Mouse (Mus musculus): ENCODE results near the gene Fam57b. TPM values are rescaled to one million over a fixed set of nuclear protein-coding genes. Genes with fewer than 3 reads are reported as not detected.
A peak's percentile ranks its signal among the peaks of the same experiment; 100 is the strongest.

The Fam57b gene
- polyA plus RNA-seq, 1 experiment from 2014 or later: 52.8 TPM

DNA sequence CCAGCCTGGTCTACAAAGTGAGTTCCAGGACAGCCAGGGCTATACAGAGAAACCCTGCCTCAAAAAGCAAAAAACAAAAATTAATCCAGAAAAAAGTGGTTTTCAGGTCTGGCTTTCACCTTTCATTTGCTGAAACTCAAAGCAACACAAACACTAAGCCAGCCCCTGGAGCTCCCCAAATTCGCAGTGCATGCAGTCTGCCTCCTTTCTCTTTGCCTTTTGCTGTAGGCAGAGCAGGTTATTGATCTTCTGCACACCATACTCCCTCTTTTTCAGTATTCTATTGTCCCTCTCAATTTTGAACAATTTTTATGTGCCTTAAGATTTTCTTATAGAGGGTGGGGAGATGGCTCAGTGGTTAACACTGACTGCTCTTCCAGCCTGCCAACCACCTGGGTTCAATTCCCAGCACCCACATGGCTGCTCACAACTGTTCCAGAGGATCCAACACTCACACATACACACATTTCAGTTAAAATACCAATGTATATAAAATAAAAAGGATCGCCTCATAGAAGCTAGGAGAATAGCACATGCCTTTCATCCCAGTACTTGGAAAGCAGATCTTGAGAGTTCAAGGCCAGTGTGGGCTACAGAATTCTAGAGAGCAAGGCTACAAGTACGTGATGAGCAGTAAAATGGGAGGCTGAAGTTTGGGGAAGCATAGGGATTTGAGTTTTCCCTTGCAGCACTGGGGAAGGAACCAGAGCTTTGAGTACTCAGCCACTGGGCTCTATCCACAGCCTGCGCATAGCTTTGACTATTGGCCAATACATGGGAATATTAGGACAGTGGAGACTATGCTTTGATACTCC is 3.8 kb upstream of the Fam57b start:
- H3K4me3 ChIP-seq (ENCODE audit: low read length): no peak overlapping the region
- no peak for ATAC-seq
- no peak overlapping the region for H3K27ac ChIP-seq (ENCODE audit: low read depth, low read length)
- no peaks in the 10 kb centered on the region for H3K9me3 ChIP-seq (ENCODE audit: control insufficient read depth, low read length)
- H3K4me1 ChIP-seq (ENCODE audit: control insufficient read depth, insufficient read depth, low read depth, low read length): peaks cover 43% of the 10 kb centered on the region
- H3K9ac ChIP-seq (ENCODE audit: low read depth, low read length): no peak overlapping the region
- no peaks in the 10 kb centered on the region for H3K27me3 ChIP-seq (replicated peaks; ENCODE audit: control insufficient read depth, insufficient read depth, low read length)
- WGBS: 70% methylated on average over 4 of the region's 4 CpGs
- peaks cover 23% of the 10 kb centered on the region for H3K36me3 ChIP-seq (ENCODE audit: control insufficient read depth, insufficient read depth, low read length)
- H3K4me2 ChIP-seq (ENCODE audit: low read length): no peak overlapping the region

DNA sequence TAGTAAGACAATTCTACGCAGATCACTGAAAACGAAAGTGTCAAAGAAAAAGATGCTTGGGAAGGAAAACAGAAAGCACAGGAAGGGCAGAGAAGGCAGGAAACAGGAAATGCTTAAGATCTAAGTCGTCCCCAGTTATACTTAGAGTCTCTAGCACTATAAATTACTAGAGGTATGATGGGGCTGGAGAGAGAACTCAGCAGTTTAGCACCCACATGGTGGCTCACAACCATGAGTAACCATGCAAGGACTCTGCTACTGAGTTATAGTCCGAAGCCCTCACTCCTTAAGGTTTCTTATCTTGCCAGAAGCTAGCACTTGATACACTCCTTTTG is 3.2 kb upstream of the Fam57b start:
- ATAC-seq: no peak
- peaks cover 43% of the 10 kb centered on the region for H3K4me1 ChIP-seq (ENCODE audit: control insufficient read depth, insufficient read depth, low read depth, low read length)

DNA sequence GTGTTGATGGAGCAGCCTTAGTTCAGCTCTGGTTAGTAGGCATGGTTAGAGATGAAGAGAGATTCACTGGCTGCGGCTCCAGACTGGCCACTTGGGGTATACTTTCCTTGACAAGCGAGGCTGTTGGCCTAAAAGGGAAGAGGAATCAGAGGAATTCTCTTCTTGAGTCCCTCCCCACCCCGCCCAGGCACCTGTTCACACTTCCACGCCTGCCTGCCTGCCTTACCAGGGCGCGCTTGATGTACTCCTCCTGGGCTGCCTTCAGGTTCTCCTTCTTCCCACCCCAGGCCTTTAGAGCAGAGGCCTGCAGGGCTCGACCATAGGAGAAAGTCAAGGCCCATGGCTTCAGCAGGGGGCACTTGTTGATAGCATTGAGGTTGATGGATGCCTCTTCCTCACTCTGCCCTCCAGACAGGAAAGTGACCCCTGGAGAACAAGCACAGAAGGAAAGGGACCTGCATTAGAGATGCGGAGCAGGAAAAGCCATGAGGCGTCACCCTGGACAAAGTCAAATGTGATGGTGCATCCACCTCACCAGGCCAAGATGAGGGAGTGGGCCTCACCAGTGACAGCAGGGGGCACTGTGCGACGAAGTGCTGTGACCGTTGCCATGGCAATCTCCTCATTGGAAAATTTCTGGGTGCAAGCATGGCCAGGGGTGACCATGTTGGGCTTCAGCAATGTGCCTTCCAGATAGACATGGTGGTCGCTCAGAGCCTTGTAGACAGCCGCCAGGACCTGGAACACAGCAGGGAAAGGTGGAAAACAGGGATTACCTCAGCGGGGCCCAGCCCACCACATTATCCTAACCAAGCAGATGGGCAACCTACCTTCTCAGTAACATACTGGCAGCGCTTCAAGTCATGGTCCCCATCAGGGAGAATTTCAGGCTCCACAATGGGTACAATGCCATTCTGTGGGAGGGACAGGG is 1.8 kb upstream of the Fam57b start:
- H3K9me3 ChIP-seq (ENCODE audit: control insufficient read depth, low read length): no peaks in the 10 kb centered on the region
- 77% methylated on average over 16 of the region's 16 CpGs for WGBS
- no peak overlapping the region for H3K9ac ChIP-seq (ENCODE audit: low read depth, low read length)
- H3K4me2 ChIP-seq (ENCODE audit: low read length): no peak overlapping the region
- no peak overlapping the region for H3K27ac ChIP-seq (ENCODE audit: low read depth, low read length)
- H3K4me1 ChIP-seq (ENCODE audit: control insufficient read depth, insufficient read depth, low read depth, low read length): peaks cover 48% of the 10 kb centered on the region
- no peak overlapping the region for H3K4me3 ChIP-seq (ENCODE audit: low read length)
- H3K36me3 ChIP-seq (ENCODE audit: control insufficient read depth, insufficient read depth, low read length): peaks cover 21% of the 10 kb centered on the region
- H3K27me3 ChIP-seq (replicated peaks; ENCODE audit: control insufficient read depth, insufficient read depth, low read length): no peaks in the 10 kb centered on the region
- ATAC-seq: no peak

More for the DNA sequence above, 3.2 kb upstream of the Fam57b start:
- no peak overlapping the region for H3K4me2 ChIP-seq (ENCODE audit: low read length)
- H3K9ac ChIP-seq (ENCODE audit: low read depth, low read length): no peak overlapping the region
- peaks cover 22% of the 10 kb centered on the region for H3K36me3 ChIP-seq (ENCODE audit: control insufficient read depth, insufficient read depth, low read length)
- H3K9me3 ChIP-seq (ENCODE audit: control insufficient read depth, low read length): no peaks in the 10 kb centered on the region
- no peaks in the 10 kb centered on the region for H3K27me3 ChIP-seq (replicated peaks; ENCODE audit: control insufficient read depth, insufficient read depth, low read length)
- 77% methylated on average over 4 of the region's 4 CpGs for WGBS
- H3K27ac ChIP-seq (ENCODE audit: low read depth, low read length): no peak overlapping the region
- H3K4me3 ChIP-seq (ENCODE audit: low read length): no peak overlapping the region

DNA sequence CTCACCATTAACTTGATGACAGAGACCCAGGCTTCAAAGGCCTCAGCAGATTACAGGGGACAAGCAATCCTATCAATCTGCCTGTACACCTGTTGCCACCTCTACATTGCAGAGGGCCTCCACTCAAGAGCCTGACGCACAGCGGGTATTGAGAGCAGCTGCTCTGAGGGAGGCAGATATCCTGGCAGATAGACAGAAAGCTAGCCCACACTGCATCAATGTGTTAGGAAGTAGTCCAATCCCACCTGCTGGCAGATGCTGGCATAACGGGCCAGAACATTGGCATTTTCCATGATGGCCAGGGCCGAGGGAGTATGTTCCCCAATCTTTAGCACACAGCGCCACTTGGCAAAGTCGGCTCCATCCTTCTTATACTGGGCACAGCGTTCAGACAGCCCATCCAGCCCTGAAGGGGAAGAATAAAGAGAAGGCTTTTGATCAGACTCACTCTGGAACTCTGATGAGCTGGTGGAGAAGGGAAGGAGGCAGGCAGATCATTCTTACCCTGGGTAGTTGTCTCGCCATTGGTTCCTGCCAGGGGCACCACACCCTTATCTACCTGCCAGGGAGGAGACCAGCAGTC is 1.0 kb upstream of the Fam57b start:
- WGBS: 63% methylated on average over 8 of the region's 8 CpGs
- H3K9me3 ChIP-seq (ENCODE audit: control insufficient read depth, low read length): no peaks in the 10 kb centered on the region
- H3K9ac ChIP-seq (ENCODE audit: low read depth, low read length): peak overlapping the region; percentile 88; the same call in 1 of the 2 replicates
- H3K4me1 ChIP-seq (ENCODE audit: control insufficient read depth, insufficient read depth, low read depth, low read length): peaks cover 40% of the 10 kb centered on the region
- no peak overlapping the region; the same call in 1 of the 2 replicates for H3K4me3 ChIP-seq (ENCODE audit: low read length)
- peak overlapping the region; percentile 84; the same call in 1 of the 2 replicates for H3K4me2 ChIP-seq (ENCODE audit: low read length)
- ATAC-seq: no peak
- H3K27me3 ChIP-seq (replicated peaks; ENCODE audit: control insufficient read depth, insufficient read depth, low read length): no peaks in the 10 kb centered on the region
- H3K36me3 ChIP-seq (ENCODE audit: control insufficient read depth, insufficient read depth, low read length): peaks cover 21% of the 10 kb centered on the region
- no peak overlapping the region for H3K27ac ChIP-seq (ENCODE audit: low read depth, low read length)

DNA sequence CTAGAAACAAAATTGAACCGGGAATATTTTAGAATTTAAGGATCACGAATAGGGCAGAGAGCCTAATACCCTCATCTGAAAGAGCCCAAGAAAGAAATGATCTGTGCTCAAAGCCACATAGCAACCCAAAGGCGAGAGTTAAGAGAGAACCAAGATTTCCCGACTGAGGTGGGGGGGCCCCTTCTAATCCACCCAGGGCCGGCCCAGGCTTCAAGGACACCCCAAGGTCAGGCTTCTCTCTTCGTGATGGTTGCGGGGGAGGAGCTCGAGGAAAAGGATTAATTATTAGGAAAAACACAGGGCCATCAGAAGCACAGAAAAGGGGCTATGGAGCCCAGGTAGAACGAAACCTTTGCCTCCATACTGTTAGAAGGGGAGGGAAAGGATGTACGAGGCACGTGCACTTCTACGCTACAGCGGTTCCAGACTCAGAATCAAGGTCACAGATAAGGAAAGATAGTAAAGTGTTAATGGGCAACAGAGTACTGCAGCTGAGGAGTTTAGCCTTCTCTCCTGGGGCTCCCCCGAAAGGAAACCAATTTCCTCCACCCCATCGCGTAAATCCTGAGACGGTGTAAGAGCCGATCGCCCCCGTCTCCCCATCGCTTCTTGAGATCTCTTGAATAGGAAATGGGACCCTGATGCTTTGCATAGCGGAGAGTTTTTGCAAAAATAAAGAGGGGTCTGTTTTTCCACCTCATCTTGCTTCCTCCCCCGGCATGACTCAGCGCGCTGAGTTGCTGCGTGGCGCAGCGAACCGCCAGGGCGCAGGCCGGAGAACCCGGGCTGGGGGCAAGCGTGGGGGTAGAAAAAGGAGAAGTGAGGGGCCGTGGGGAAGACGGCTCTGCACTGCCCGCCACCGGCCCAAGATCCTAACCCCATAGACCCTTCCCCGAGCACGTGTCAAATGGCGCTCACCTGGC is 920 bp downstream of the Fam57b start:
- WGBS: under 1% methylated on average over 40 of the region's 40 CpGs

DNA sequence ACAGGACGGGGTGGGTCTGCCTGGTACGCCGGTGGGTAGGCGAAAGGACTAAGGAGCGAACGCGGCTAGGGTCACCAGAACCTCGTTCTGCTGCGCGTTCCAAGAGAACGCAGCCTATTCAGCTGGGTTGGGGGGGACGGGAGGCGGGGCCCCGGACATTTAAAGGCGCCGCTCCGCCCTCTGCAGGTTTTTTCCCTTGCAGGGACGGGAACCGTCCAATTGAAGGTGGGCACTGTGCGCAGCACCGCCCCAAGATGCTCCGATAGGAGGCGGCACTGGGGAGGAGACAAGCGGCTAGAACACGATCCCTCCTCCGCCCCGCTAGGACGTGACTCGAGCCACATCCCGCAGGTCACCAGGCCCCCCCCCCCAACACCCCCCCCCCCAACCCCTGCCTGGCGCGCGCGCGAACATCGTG is 1.6 kb downstream of the Fam57b start:
- H3K4me2 ChIP-seq (ENCODE audit: low read length): peak overlapping the region; percentile 84
- H3K27ac ChIP-seq (ENCODE audit: low read depth, low read length): peak overlapping the region; percentile 96
- peak; percentile 97 for ATAC-seq
- H3K4me1 ChIP-seq (ENCODE audit: control insufficient read depth, insufficient read depth, low read depth, low read length): peaks cover 32% of the 10 kb centered on the region
- 2% methylated on average over 26 of the region's 36 CpGs for WGBS
- no peaks in the 10 kb centered on the region for H3K9me3 ChIP-seq (ENCODE audit: control insufficient read depth, low read length)
- peak overlapping the region; percentile 73 for H3K4me3 ChIP-seq (ENCODE audit: low read length)
- H3K27me3 ChIP-seq (replicated peaks; ENCODE audit: control insufficient read depth, insufficient read depth, low read length): no peaks in the 10 kb centered on the region
- peak overlapping the region; percentile 88 for H3K9ac ChIP-seq (ENCODE audit: low read depth, low read length)
- H3K36me3 ChIP-seq (ENCODE audit: control insufficient read depth, insufficient read depth, low read length): peaks cover 21% of the 10 kb centered on the region

More for the DNA sequence above, 920 bp downstream of the Fam57b start:
- Histone ChIP-seq H3K4me2 (ENCODE audit: low read length) (peak overlapping the region; percentile 84), H3K9ac (ENCODE audit: low read depth, low read length) (peak overlapping the region; percentile 88), H3K27ac (ENCODE audit: low read depth, low read length) (peak overlapping the region; percentile 96), H3K27me3 (replicated peaks; ENCODE audit: control insufficient read depth, insufficient read depth, low read length) (no peaks in the 10 kb centered on the region), H3K36me3 (ENCODE audit: control insufficient read depth, insufficient read depth, low read length) (peaks cover 21% of the 10 kb centered on the region), H3K4me1 (ENCODE audit: control insufficient read depth, insufficient read depth, low read depth, low read length) (peaks cover 32% of the 10 kb centered on the region), H3K9me3 (ENCODE audit: control insufficient read depth, low read length) (no peaks in the 10 kb centered on the region), H3K4me3 (ENCODE audit: low read length) (peak overlapping the region; percentile 73)
- ATAC-seq: no peak

DNA sequence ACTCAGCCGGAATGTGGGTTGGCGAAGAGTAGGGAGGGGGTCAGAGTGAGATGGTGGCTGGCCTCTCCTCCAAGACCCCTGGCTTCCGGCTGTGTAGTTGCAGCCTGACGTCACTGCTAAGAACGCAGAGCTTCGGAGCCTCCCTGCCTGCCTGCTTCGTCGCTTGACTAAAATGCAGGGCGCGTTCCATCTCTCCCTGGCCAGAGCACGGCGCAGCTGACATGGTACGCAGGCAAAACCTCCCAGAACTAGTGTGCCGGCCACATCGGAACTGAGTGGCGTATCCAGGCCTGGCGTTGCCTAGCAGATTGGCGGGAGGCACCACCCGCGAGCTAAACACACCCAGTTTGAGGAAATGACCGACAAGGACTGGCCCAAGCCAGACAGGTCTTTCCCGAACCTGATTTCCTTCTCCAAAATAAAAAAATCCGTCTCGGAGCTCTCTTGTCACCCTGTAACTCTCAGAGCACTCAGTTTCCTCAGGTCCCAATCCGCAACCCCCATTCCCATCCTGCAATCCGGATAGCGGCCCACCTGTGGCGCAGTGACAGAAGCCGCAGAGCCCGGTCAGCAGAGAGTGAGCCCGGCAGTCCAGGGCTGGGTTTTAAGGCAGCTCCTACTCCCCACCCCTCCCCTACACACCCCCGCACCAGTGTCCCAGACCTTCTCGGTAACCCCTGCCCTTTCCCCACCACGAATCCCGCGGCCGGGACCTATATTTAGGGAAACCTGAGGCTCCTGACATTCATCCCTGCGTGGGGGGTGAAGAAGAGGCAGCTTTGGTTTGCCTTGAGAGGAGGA is 2.2 kb downstream of the Fam57b start:
- H3K4me1 ChIP-seq (ENCODE audit: control insufficient read depth, insufficient read depth, low read depth, low read length): peaks cover 32% of the 10 kb centered on the region
- peak overlapping the region; percentile 73 for H3K4me3 ChIP-seq (ENCODE audit: low read length)
- H3K27ac ChIP-seq (ENCODE audit: low read depth, low read length): peak overlapping the region; percentile 96
- ATAC-seq: peak; percentile 94
- peak overlapping the region; percentile 73 for H3K9ac ChIP-seq (ENCODE audit: low read depth, low read length)
- H3K36me3 ChIP-seq (ENCODE audit: control insufficient read depth, insufficient read depth, low read length): peaks cover 19% of the 10 kb centered on the region
- no peaks in the 10 kb centered on the region for H3K27me3 ChIP-seq (replicated peaks; ENCODE audit: control insufficient read depth, insufficient read depth, low read length)
- no peaks in the 10 kb centered on the region for H3K9me3 ChIP-seq (ENCODE audit: control insufficient read depth, low read length)
- WGBS: 1% methylated on average over 38 of the region's 38 CpGs
- peak overlapping the region; percentile 84 for H3K4me2 ChIP-seq (ENCODE audit: low read length)

All from hindbrain, embryonic 16.5 days (tissue).